Mouse (Mus musculus) bone marrow macrophage, adult 2 months (primary cell): ENCODE data around the gene Ptch2.

ENCODE experiments used
- CTCF ChIP-seq: IDR thresholded peaks from 2 replicates; pipeline ENCODE4 v1.5.1; 2012; ENCODE audit warnings: low read depth, mild to moderate bottlenecking, low read length, moderate library complexity
- POLR2A ChIP-seq: IDR thresholded peaks from 2 replicates; pipeline ENCODE4 v1.6.1; 2012; ENCODE audit warnings: mild to moderate bottlenecking, low read depth, low read length, borderline replicate concordance

- TF ChIP-seq POLR2A (no peak), CTCF (no peak)
Observed at GRCm38 (mm10) chr4:117143023-117143422, 47.1 kb downstream of the Ptch2 start.
